Mouse (Mus musculus) B cell, adult 2 months (primary cell): ENCODE results near the gene Uggt2.
A peak's percentile ranks its signal among the peaks of the same experiment; 100 is the strongest.

Experiments
- DNase-seq, 2 experiments: peaks; one replicate each; pipeline ENCODE4 v3.0.0; 2022

Gene Uggt2

GRCm38 (mm10) chr14:119098851-119099569 lies at the start of gene Uggt2:
Gene Uggt2 (minus strand): TSS chr14:119099430.
- no peak for DNase-seq

GRCm38 (mm10) chr14:119139381-119139950 lies 40.2 kb upstream of the Uggt2 start:
- DNase-seq: no peak

- DNase-seq: no peak
Observed at GRCm38 (mm10) chr14:119138786-119139100, 39.5 kb upstream of the Uggt2 start.

GRCm38 (mm10) chr14:119137906-119138785 lies 38.9 kb upstream of the Uggt2 start, which contains the start of gene Hs6st3:
Gene Hs6st3 (plus strand): TSS chr14:119138341.
- DNase-seq: no peak

DNA sequence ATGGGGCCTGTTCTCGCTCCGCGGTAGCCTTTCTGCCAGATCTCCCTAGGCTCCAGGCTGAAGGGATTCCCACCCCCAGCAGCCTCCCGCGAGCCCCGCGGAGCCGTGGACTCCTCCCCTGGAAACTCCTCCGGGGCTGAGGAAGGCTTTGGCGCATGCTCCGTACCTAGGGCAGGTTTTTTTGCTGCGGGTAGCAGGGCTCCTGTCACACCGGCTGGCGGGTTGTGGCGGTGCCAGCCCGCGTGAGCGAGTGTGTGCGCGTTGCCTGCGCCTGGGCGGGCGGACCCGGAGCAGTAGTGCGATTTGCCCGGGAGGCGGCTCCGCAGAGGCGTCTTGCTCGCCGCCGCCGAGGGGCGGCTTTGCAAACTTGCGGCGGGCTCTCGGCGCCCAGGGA lies 38.3 kb upstream of the Uggt2 start:
- no peak for DNase-seq

- DNase-seq: no peak
Observed at GRCm38 (mm10) chr14:119127330-119127729, 28.1 kb upstream of the Uggt2 start.

DNA sequence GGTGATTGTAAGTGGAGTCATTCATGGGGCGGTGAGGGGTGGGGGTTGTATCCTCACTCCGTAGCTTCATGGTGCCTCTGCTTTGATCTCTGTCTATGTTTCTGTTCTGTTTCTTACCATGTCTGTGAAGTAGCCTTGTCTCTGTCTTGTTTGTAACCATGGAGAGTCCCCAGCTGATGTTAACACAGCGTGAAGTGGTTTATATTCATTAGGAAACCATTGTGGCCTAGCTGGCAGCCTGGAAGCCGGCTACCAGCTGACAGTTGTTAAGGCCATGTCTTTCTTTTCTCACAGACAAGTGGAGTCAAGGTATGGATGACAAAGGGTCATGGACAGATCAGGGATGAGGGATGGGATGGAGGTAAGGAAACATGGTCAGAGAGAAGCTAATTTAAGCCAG lies 26.6 kb upstream of the Uggt2 start:
- no peak for DNase-seq

- no peak for DNase-seq
Observed at GRCm38 (mm10) chr14:119124061-119124460, 24.8 kb upstream of the Uggt2 start.

DNA sequence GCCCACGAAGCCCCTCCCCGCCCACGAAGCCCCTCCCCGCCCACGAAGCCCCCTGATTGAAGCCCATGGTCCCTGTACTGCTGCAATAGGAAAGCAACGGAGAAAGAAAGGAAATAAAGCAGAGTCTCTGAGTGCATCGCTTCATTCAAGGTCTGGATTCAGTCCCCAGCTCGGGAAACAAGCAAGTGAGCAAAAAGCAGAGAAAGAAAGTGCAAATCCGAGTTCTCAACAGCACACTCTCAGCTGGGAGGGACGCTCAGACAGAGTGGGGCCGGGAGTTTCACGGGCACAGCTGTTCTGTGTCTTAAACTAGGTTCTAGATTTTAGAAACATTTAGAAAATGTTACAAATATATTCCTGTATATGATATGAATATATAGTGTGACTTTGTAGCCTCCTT lies 24.4 kb upstream of the Uggt2 start:
- no peak for DNase-seq

DNA sequence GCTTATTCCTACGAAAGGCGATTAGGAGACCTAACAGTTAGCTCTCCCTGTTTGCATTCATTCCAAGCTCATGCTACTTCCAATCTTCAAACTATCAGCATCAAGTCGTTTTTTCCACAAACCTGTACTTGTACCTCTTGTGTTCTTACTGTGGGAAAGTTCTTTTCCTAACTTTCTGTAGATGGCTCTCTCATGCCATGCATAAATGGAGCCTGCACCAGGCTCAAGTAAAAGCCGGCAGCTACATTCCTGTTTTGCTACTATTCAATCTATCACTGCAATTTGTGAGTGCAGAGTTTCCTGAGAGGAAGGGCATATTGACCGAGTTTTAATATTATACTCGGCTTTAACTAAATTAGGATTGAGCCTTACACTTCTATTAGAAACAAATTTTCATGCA lies 13.3 kb upstream of the Uggt2 start:
- no peak for DNase-seq

DNA sequence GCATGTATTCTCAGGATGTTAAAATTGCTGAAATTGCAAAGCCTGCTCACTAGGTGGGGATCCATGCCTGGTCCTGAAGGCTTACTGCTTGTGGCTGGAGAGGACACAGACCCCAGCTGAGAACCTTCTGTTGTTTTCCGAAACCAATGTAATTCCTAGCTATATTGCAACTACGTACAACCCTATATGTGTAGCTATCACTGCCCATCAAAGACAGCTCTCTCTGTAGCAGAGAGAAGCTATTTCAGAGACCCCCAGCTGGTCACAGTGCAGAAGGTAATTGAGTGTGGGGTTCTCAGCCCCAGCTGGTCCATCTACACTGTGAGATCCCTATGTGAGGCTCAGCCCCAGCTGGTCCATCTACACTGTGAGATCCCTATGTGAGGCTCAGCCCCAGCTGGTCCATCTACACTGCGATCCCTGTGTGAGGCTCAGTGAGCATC lies 10.6 kb upstream of the Uggt2 start:
- DNase-seq: no peak

DNA sequence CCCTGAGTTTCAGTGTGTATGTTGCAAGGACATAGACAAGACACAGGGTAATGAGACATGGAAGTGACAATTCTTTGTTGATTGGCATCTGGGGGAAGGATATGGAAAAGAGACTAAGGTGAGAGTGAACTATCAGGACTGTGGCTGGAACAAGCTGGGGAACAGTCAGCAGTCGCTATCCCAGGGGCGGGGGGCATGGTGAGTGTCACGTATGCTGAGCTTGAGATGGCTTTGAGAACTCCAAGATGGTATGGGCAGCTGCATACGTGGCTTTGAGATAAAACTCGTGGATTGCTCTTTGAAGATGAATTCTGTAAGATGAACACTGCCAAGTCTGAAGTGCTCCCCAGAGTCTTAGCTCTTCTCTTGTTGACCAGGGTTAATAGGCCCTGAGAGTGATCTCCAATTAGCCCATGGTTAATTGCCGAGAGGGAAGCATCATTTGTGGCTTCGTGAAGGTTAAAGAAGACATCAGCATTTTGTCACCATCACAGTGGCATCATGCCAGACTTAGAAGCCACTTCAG lies 9.6 kb upstream of the Uggt2 start:
- DNase-seq: no peak

- no peak for DNase-seq
Observed at GRCm38 (mm10) chr14:119107591-119107990, 8.4 kb upstream of the Uggt2 start.

DNA sequence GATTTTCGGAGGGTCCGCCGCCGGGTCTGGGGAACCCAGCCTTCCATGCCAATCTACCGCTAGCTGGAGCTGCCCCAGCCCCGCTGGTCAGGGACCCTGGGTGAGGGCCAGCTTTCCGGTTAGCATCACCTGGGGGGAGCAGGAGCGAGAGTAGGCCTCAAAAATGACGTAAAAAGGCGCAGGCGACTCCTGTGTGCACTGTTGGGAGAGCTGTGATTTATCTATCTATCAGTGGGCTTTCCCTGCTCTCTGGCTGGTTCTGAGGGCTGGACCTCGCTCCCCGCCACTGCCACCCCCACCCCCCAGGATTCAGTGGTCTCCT lies 301 bp upstream of the Uggt2 start:
- DNase-seq: no peak

DNA sequence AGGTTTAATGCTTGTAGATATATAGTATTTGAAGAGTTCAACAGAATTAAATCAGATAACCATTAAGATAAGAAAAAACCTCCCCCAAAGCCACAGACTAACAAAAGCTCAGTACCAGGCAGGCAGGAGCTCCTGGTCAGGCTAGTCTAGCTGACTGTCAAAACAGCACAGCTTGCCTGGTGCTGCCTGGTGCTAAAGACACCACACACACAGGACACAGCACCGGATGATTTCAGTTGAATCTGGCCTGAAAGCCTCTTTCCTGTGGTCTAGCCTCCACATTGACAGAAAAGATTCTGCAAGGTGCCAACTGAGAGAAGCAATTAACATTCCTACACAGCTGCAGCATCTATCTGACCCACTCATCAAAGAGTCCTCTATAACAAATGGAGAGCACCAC lies 37.4 kb downstream of the Uggt2 start:
- DNase-seq: no peak

- DNase-seq: no peak
Observed at GRCm38 (mm10) chr14:119060682-119061081, 38.5 kb downstream of the Uggt2 start.

DNA sequence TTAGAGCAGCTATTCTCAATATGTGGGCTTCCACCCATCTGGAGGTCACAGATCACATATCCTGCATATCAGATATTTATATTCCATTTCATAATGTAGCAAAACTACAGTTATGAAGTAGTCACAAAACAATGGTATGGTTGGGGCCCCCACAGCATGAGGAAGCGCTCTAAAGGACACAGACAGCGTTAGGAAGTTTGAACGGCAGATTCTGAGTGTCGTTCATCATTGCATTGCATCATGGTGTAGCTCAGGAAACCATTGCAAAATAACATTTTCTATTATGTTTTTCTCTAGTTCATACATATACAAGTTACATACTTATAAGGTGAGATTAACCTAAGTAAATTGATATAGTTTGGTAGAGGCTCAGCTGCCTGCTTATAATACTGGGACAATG lies 42.2 kb downstream of the Uggt2 start:
- no peak for DNase-seq

DNA sequence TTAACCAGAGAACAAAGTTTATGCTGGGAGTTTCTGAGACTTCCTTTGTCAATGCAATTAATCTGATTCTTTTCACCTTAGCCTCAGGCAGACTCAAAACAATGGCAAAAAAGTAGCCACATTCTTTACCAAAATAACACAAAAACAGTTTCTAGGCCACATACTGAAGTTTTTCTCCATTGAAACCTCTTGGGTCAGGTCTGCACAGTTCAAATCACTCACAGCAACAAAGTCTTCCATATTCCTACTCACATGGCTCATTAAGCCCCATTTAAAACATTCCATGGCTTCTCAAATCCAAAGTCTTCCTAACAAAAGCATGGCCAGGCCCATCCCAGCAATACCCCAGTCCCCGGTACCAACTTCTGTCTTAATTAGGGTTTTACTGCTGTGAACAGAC lies 46.3 kb downstream of the Uggt2 start:
- DNase-seq: no peak

- DNase-seq: no peak
Observed at GRCm38 (mm10) chr14:119052361-119052760, 46.9 kb downstream of the Uggt2 start.

- no peak for DNase-seq
Observed at GRCm38 (mm10) chr14:119043765-119044164, 55.5 kb downstream of the Uggt2 start.

DNA sequence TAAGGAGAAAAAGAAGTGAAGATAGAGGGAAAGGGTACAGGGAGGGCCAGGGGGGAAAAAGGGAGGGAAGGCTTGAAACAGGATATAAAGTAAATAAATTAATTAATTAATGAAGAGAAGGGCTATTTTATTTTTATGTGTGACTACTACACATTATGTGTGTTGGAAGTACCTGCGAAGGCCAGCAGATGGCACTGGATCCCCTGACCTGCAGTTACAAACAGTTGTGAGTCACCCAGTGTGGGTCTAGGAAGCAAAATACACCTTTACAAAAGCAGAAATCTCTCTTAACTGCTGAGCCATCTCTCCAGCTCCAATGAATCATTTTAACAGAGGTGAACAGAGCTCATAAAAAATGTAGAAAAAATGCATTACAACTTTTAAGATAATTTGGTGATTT lies 59.0 kb downstream of the Uggt2 start:
- peak; percentile 24 to 38 for DNase-seq

GRCm38 (mm10) chr14:119037755-119038154 lies 61.5 kb downstream of the Uggt2 start:
- DNase-seq: no peak

DNA sequence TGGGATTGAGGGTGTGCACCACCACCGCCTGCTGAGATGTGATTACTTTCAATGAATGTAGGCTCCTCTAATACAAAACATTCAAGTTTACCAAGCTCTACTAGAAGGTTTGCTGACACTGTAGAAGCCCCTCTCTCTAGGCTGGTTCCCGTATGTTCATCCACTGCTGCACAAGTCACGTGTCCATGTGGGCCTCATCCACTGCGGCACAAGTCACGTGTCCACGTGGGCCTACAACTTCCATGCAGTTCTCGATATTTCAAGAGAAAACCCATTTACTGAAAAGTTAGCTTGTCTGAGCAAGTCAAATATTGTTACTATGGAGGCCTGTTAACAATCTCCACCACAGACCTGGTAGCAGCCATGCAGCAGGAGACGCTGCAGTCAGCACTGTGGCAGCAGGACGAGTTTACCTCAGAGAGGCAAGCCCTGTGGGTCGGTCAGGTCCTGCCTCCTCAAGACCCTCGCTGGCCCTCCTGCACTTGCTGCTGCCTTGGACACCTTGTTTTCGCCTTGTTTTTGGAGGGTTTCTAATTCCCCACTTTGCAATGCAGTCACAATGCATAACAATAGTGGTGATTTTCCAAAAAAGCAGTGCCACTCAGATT lies 62.0 kb downstream of the Uggt2 start:
- DNase-seq: no peak
